ENCODE assay signal across 15 mouse cellular contexts in genomic region chr3:131364194-131364593, GRCm38 (mm10).
DNase-seq lines count a peak whose midpoint lies in the region; ATAC-seq and TF ChIP-seq lines count a peak whose summit lies in the region.
"Had no signal": no experiment of that assay in that cellular context is flagged by ENCODE, and none has a peak within 500 bp of the region (broad histone marks: within the 10 kb centered on the region; RNA-seq: fewer than 3 reads in every experiment).

No protein-coding gene starts in this region.

- H3K9me3 ChIP-seq in heart, embryonic 10.5 days: no peaks in the 10 kb centered on the region
- no peaks in the 10 kb centered on the region for H3K9me3 ChIP-seq in kidney, postnatal 0 days (replicated peaks; ENCODE audit: low read length)
- no peaks in the 10 kb centered on the region for H3K9me3 ChIP-seq in intestine, embryonic 14.5 days (ENCODE audit: control insufficient read depth, low read length)
- H3K9me3 ChIP-seq in midbrain, embryonic 16.5 days (replicated peaks; ENCODE audit: control insufficient read depth, low read length, poor library complexity, severe bottlenecking): no peaks in the 10 kb centered on the region
- H3K9me3 ChIP-seq: embryonic facial prominence, embryonic 12.5 days; midbrain, embryonic 12.5 days had no signal

- H3K4me3 ChIP-seq in heart, embryonic 10.5 days: peak overlapping the region; percentile 19; the same call in 1 of the 2 replicates
- peak overlapping the region; percentile 13; the same call in 1 of the 2 replicates for H3K4me3 ChIP-seq in kidney, postnatal 0 days (replicated peaks; ENCODE audit: low read depth, low read length)
- H3K4me3 ChIP-seq in intestine, embryonic 14.5 days (ENCODE audit: low read depth, low read length): no peak overlapping the region
- no peak overlapping the region for H3K4me3 ChIP-seq in midbrain, embryonic 16.5 days (ENCODE audit: low read depth, low read length)
- H3K4me3 ChIP-seq: embryonic facial prominence, embryonic 12.5 days; limb, embryonic 12.5 days; midbrain, embryonic 12.5 days had no signal

- no peak for TF ChIP-seq CTCF in kidney, postnatal 0 days (IDR thresholded peaks at IDR 0.05; ENCODE audit: low read depth)

- H3K4me1 ChIP-seq in heart, embryonic 10.5 days: peaks cover 14% of the 10 kb centered on the region
- H3K4me1 ChIP-seq in kidney, postnatal 0 days (replicated peaks; ENCODE audit: insufficient read depth, low read length): 0 out of 2 replicates have a peak, but pooled peaks cover 7% of the 10 kb centered on the region
- H3K4me1 ChIP-seq in intestine, embryonic 14.5 days (replicated peaks; ENCODE audit: control insufficient read depth, insufficient read depth, low read length): no peaks in the 10 kb centered on the region
- no peaks in the 10 kb centered on the region; the same call in 1 of the 2 replicates for H3K4me1 ChIP-seq in midbrain, embryonic 16.5 days (ENCODE audit: control insufficient read depth, insufficient read depth, low read length)
- H3K4me1 ChIP-seq: embryonic facial prominence, embryonic 12.5 days had no signal

- no peaks in the 10 kb centered on the region for H3K27me3 ChIP-seq in heart, embryonic 10.5 days (ENCODE audit: insufficient read depth, poor library complexity, severe bottlenecking)
- no peaks in the 10 kb centered on the region for H3K27me3 ChIP-seq in kidney, postnatal 0 days (ENCODE audit: insufficient read depth, low read length)
- no peaks in the 10 kb centered on the region for H3K27me3 ChIP-seq in intestine, embryonic 14.5 days (replicated peaks; ENCODE audit: control insufficient read depth, insufficient read depth, low read length)
- no peaks in the 10 kb centered on the region for H3K27me3 ChIP-seq in midbrain, embryonic 16.5 days (ENCODE audit: control insufficient read depth, insufficient read depth, low read depth, low read length)
- H3K27me3 ChIP-seq: embryonic facial prominence, embryonic 12.5 days; limb, embryonic 12.5 days; midbrain, embryonic 12.5 days had no signal

- H3K36me3 ChIP-seq in heart, embryonic 10.5 days: no peaks in the 10 kb centered on the region
- no peaks in the 10 kb centered on the region for H3K36me3 ChIP-seq in kidney, postnatal 0 days (ENCODE audit: insufficient read depth, low read length)
- H3K36me3 ChIP-seq in intestine, embryonic 14.5 days (ENCODE audit: control insufficient read depth, insufficient read depth, low read length): no peaks in the 10 kb centered on the region
- H3K36me3 ChIP-seq in midbrain, embryonic 16.5 days (ENCODE audit: control insufficient read depth, insufficient read depth, low read length): no peaks in the 10 kb centered on the region
- H3K36me3 ChIP-seq: embryonic facial prominence, embryonic 12.5 days; limb, embryonic 12.5 days; midbrain, embryonic 12.5 days had no signal

- 0 out of 2 replicates have a peak overlapping the region, but pooled peaks have one; percentile 18 for H3K27ac ChIP-seq in heart, embryonic 10.5 days
- peak overlapping the region; percentile 83 for H3K27ac ChIP-seq in kidney, postnatal 0 days
- peak overlapping the region; percentile 78 for H3K27ac ChIP-seq in intestine, embryonic 14.5 days (ENCODE audit: low read depth)
- no peak overlapping the region for H3K27ac ChIP-seq in midbrain, embryonic 16.5 days (ENCODE audit: low read length)
- H3K27ac ChIP-seq: embryonic facial prominence, embryonic 12.5 days; limb, embryonic 12.5 days; midbrain, embryonic 12.5 days had no signal

- ATAC-seq in kidney, postnatal 0 days (replicated peaks; ENCODE audit: low FRiP score, low read depth): peak; percentile 11; the same call in 1 of the 2 replicates
- peak; percentile 63 for ATAC-seq in intestine, embryonic 14.5 days (replicated peaks; ENCODE audit: low FRiP score, low TSS enrichment, low read depth)
- no peak for ATAC-seq in midbrain, embryonic 16.5 days
- ATAC-seq: forebrain, postnatal 0 days had no signal

- DNase-seq in heart, embryonic 10.5 days (ENCODE audit: low spot score): no peak
- no peak for DNase-seq in heart, adult 11 months
- DNase-seq in kidney, postnatal 0 days (ENCODE audit: low spot score): no peak
- DNase-seq in kidney, adult 18-20 months: no peak
- DNase-seq in intestine, embryonic 14.5 days (ENCODE audit: low spot score): no peak
- no peak for DNase-seq in adrenal gland, postnatal 36 days
- DNase-seq in urinary bladder, postnatal 36 days (ENCODE audit: low spot score in 2 of 2): no peak
- DNase-seq: cerebellum, adult 8-10 months; forebrain, postnatal 0 days; spleen, adult 18-20 months; thymus, postnatal 4 days had no signal

- H3K4me2 ChIP-seq in kidney, postnatal 0 days (ENCODE audit: low read length): peak overlapping the region; percentile 41
- peak overlapping the region; percentile 28 for H3K4me2 ChIP-seq in intestine, embryonic 14.5 days (ENCODE audit: low read length)
- peak overlapping the region; percentile 18; the same call in 1 of the 2 replicates for H3K4me2 ChIP-seq in midbrain, embryonic 16.5 days (ENCODE audit: low read length)
- H3K4me2 ChIP-seq: embryonic facial prominence, embryonic 12.5 days; limb, embryonic 12.5 days; midbrain, embryonic 12.5 days had no signal

- 30% methylated on average over 8 of the region's 8 CpGs for whole genome bisulfite sequencing in heart, embryonic 10.5 days
- WGBS in kidney, postnatal 0 days: 42% methylated on average over 8 of the region's 8 CpGs
- 54% methylated on average over 8 of the region's 8 CpGs for WGBS in intestine, embryonic 14.5 days
- WGBS in midbrain, embryonic 16.5 days: 75% methylated on average over 8 of the region's 8 CpGs

- H3K9ac ChIP-seq in kidney, postnatal 0 days (ENCODE audit: low read depth, low read length): 0 out of 2 replicates have a peak overlapping the region, but pooled peaks have one; percentile 23
- no peak overlapping the region for H3K9ac ChIP-seq in intestine, embryonic 14.5 days (ENCODE audit: low read length)
- no peak overlapping the region for H3K9ac ChIP-seq in midbrain, embryonic 16.5 days (ENCODE audit: low read depth, low read length)
- H3K9ac ChIP-seq: embryonic facial prominence, embryonic 12.5 days; forebrain, postnatal 0 days; limb, embryonic 12.5 days; midbrain, embryonic 12.5 days had no signal

Comparison
In these comparisons a context has a peak if more than half of its experiments do, and no peak if none do; other contexts are left out.
1. H3K4me3 ChIP-seq: peak in heart, embryonic 10.5 days (single experiment) and kidney, postnatal 0 days (single experiment); none in intestine, embryonic 14.5 days (single experiment) and midbrain, embryonic 16.5 days (single experiment).
2. Peak in every context shown above with its lines, with median percentiles within 50 percentile points of each other: H3K4me2 ChIP-seq.